Mouse (Mus musculus) thymus, adult 2 months (tissue): ENCODE results near the gene Opa3.

Source experiments
- CTCF ChIP-seq: fragments of 200-500 bp; IDR thresholded peaks from 2 replicates; pipeline ENCODE4 v1.5.1; 2012; ENCODE audit warnings: mild to moderate bottlenecking, control low read depth, low read length, moderate library complexity, borderline replicate concordance; ENCODE audit not compliant: control insufficient read depth, poor library complexity, insufficient read depth; ENCODE audit errors: extremely low read depth
- POLR2A ChIP-seq: fragments of 200-500 bp; IDR thresholded peaks from 2 replicates; pipeline ENCODE4 v1.6.1; 2012; ENCODE audit warnings: mild to moderate bottlenecking, low read length, control low read depth, moderate library complexity; ENCODE audit not compliant: control insufficient read depth, poor library complexity, insufficient read depth; ENCODE audit errors: extremely low read depth

- TF ChIP-seq POLR2A (no peak), CTCF (no peak)
Observed at GRCm38 (mm10) chr7:19231849-19232248, 3.7 kb downstream of the Opa3 start.
